Mouse (Mus musculus) CH12.LX (cell line): ENCODE measurements around the gene Defb36. TPM values are rescaled to one million over a fixed set of nuclear protein-coding genes. Genes with fewer than 3 reads are reported as not detected.

Source experiments
- DNase-seq: peaks from one replicate; pipeline ENCODE4 v3.0.0-alpha.2; 2013; ENCODE audit errors: extremely low read depth
- H3K27ac ChIP-seq: 2 replicates; pipeline ENCODE4 v1.5.1; 2012; ENCODE audit warnings: low read depth, mild to moderate bottlenecking, control low read depth, moderate library complexity; ENCODE audit not compliant: insufficient read depth
- H3K27me3 ChIP-seq: replicated peaks from 2 replicates; pipeline ENCODE3; 2012; ENCODE audit warnings: inconsistent platforms
- H3K36me3 ChIP-seq, 2 experiments: replicated peaks in 1 of 2; 2 replicates each; pipeline versions ENCODE3 to v1.6.1; 2012; ENCODE audit warnings: inconsistent platforms in 1 of 2, low read length in 1 of 2, mild to moderate bottlenecking in 1 of 2, mixed read lengths in 1 of 2, moderate library complexity in 1 of 2; ENCODE audit not compliant: control insufficient read depth in 1 of 2, insufficient read depth in 1 of 2
- H3K4me1 ChIP-seq, 2 experiments: 2 replicates each; pipeline ENCODE4 v1.6.1; 2012; ENCODE audit warnings: inconsistent platforms in 1 of 2, moderate library complexity in 1 of 2; ENCODE audit not compliant: insufficient read depth in 2 of 2, control insufficient read depth in 1 of 2
- H3K4me2 ChIP-seq: 2 replicates; pipeline ENCODE4 v1.6.1; 2012; ENCODE audit warnings: low read depth, mild to moderate bottlenecking, control low read depth; ENCODE audit not compliant: poor library complexity, insufficient read depth, severe bottlenecking
- H3K4me3 ChIP-seq, 3 experiments: fragments of 150-350 bp in 1 of 3; sonication (generic) in 1 of 3; replicated peaks in 1 of 3; 2 replicates each; pipeline versions ENCODE3 to v1.5.1; 2011 to 2012; ENCODE audit warnings: low read depth in 2 of 3, low read length in 2 of 3, mild to moderate bottlenecking in 2 of 3, moderate library complexity in 2 of 3, control low read depth in 1 of 3, improper control_type of control experiment in 1 of 3, inconsistent platforms in 1 of 3, mixed read lengths in 1 of 3; ENCODE audit not compliant: poor library complexity in 1 of 3
- H3K79me2 ChIP-seq: replicated peaks from 2 replicates; pipeline ENCODE4 v1.6.1; 2012; ENCODE audit warnings: mild to moderate bottlenecking, moderate library complexity; ENCODE audit not compliant: control insufficient read depth, poor library complexity, insufficient read depth, severe bottlenecking; ENCODE audit errors: extremely low read depth
- H3K9ac ChIP-seq: 2 replicates; pipeline ENCODE4 v1.6.1; 2012; ENCODE audit warnings: low read depth, mild to moderate bottlenecking, control low read depth, moderate library complexity; ENCODE audit not compliant: insufficient read depth
- H3K9me3 ChIP-seq: replicated peaks from 2 replicates; pipeline ENCODE3; 2012; ENCODE audit warnings: low read length, inconsistent platforms, mixed read lengths
- BHLHE40 ChIP-seq: IDR thresholded peaks from 2 replicates; pipeline ENCODE4 v1.6.1; 2011; ENCODE audit warnings: mild to moderate bottlenecking, low read depth, low read length, improper control_type of control experiment
- CHD2 ChIP-seq: IDR thresholded peaks from 2 replicates; pipeline ENCODE4 v1.6.1; 2011; ENCODE audit warnings: low read length, improper control_type of control experiment
- CTCF ChIP-seq, 2 experiments: IDR thresholded peaks in 1 of 2; conservative IDR thresholded peaks in 1 of 2; 2 replicates each; pipeline ENCODE4 v1.5.1; 2011 to 2012; ENCODE audit warnings: low read depth in 2 of 2, low read length in 2 of 2, improper control_type of control experiment in 1 of 2, inconsistent platforms in 1 of 2, mild to moderate bottlenecking in 1 of 2, moderate library complexity in 1 of 2
- EP300 ChIP-seq: IDR thresholded peaks from 2 replicates; pipeline ENCODE4 v1.6.1; 2011; ENCODE audit warnings: low read length, improper control_type of control experiment
- GABPA ChIP-seq: IDR thresholded peaks from 2 replicates; pipeline ENCODE4 v1.6.1; 2012; ENCODE audit warnings: low read depth, low read length, improper control_type of control experiment, inconsistent platforms; ENCODE audit not compliant: insufficient replicate concordance
- HCFC1 ChIP-seq: IDR thresholded peaks from 2 replicates; pipeline ENCODE4 v1.6.1; 2012; ENCODE audit warnings: low read depth, mild to moderate bottlenecking, inconsistent platforms, low read length, improper control_type of control experiment
- IRF4 ChIP-seq: IDR thresholded peaks from 2 replicates; pipeline ENCODE4 v1.6.1; 2014; ENCODE audit warnings: low read depth, mild to moderate bottlenecking, inconsistent platforms, low read length, improper control_type of control experiment
- MAX ChIP-seq: IDR thresholded peaks from 2 replicates; pipeline ENCODE4 v1.6.1; 2011; ENCODE audit warnings: low read length, improper control_type of control experiment
- MEF2A ChIP-seq: IDR thresholded peaks from 2 replicates; pipeline ENCODE4 v1.6.1; 2014; ENCODE audit warnings: low read depth, mild to moderate bottlenecking, inconsistent platforms, low read length, improper control_type of control experiment, borderline replicate concordance
- MXI1 ChIP-seq: IDR thresholded peaks from 2 replicates; pipeline ENCODE4 v1.6.1; 2011; ENCODE audit warnings: mild to moderate bottlenecking, low read depth, low read length, improper control_type of control experiment
- PAX5 ChIP-seq: IDR thresholded peaks from 2 replicates; pipeline ENCODE4 v1.6.1; 2012; ENCODE audit warnings: low read length, inconsistent platforms, mixed read lengths
- POLR2A ChIP-seq: IDR thresholded peaks from 2 replicates; pipeline ENCODE4 v1.6.1; 2011; ENCODE audit warnings: low read depth, mild to moderate bottlenecking, improper control_type of control experiment, low read length
- RAD21 ChIP-seq: IDR thresholded peaks from 2 replicates; pipeline ENCODE4 v1.6.1; 2011; ENCODE audit warnings: low read depth, mild to moderate bottlenecking, low read length, improper control_type of control experiment, moderate library complexity
- SIN3A ChIP-seq: IDR thresholded peaks from 2 replicates; pipeline ENCODE4 v1.6.1; 2012; ENCODE audit warnings: low read length, improper control_type of control experiment, inconsistent platforms
- TCF12 ChIP-seq: IDR thresholded peaks from 2 replicates; pipeline ENCODE4 v1.6.1; 2014; ENCODE audit warnings: low read depth, mild to moderate bottlenecking, inconsistent platforms, low read length, improper control_type of control experiment
- UBTF ChIP-seq: IDR thresholded peaks from 2 replicates; pipeline ENCODE4 v1.6.1; 2012; ENCODE audit warnings: low read depth, mild to moderate bottlenecking, inconsistent platforms, low read length, improper control_type of control experiment, moderate library complexity
- ZC3H11A ChIP-seq: IDR thresholded peaks from 2 replicates; pipeline ENCODE4 v1.6.1; 2012; ENCODE audit warnings: low read depth, mild to moderate bottlenecking, inconsistent platforms, low read length, improper control_type of control experiment
- ZKSCAN1 ChIP-seq: IDR thresholded peaks from 2 replicates; pipeline ENCODE4 v1.6.1; 2012; ENCODE audit warnings: low read depth, inconsistent platforms, low read length, improper control_type of control experiment, borderline replicate concordance
- ZNF384 ChIP-seq: IDR thresholded peaks from 2 replicates; pipeline ENCODE4 v1.6.1; 2012; ENCODE audit warnings: low read depth, low read length, improper control_type of control experiment, inconsistent platforms
- dilution Hi-C: fragments of 300-500 bp; cut with MboI; formaldehyde crosslinking; loops from 2 replicates; pipeline ENCODE4 v1.14.3; 2020; ENCODE audit warnings: low sequenced_read_pairs; ENCODE audit not compliant: extremely low pct_unique_long_range_greater_than_20kb, extremely low pct_ligation_motif_present
- in situ Hi-C: fragments of 300-500 bp; cut with MboI; formaldehyde crosslinking; loops from 3 replicates; pipeline ENCODE4 v1.14.3; 2019; ENCODE audit warnings: low sequenced_read_pairs, low pct_ligation_motif_present, low pct_unique_long_range_greater_than_20kb, mixed read lengths
- polyA plus RNA-seq: library from polyadenylated mRNA; unstranded; fragments of >175 nt; gene quantifications from 2 replicates; pipeline ENCODE4 v1.2.1, GENCODE M21; 2012; ENCODE audit warnings: low read depth; ENCODE audit not compliant: insufficient read length
- total RNA-seq, 2 experiments: library from RNA; depleted of rRNA; stranded (reverse); fragments of 300-350 nt in 1 of 2; fragments of >200 nt in 1 of 2; gene quantifications; 2 replicates each; pipeline ENCODE4 v1.2.3; 2012 to 2014

Gene Defb36
- total and polyA plus RNA-seq, 3 experiments: not detected

- H3K79me2 ChIP-seq: no peaks in the 10 kb centered on the region
- H3K36me3 ChIP-seq: no peaks in the 10 kb centered on the region
- H3K4me2 ChIP-seq: no peak overlapping the region
- H3K4me1 ChIP-seq: peaks cover 0 to 9% of the 10 kb centered on the region in 2 experiments; a peak in 2 of 4 replicates
- H3K4me3 ChIP-seq: no peak overlapping the region
- peak in 1 of 2 experiments; percentile 4; a peak in 1 of 4 replicates for TF ChIP-seq CTCF (conservative IDR thresholded peaks at IDR 0.05 in 1 of 2, IDR thresholded peaks at IDR 0.05 in 1 of 2; ENCODE audit: low read depth in 2 of 2, low read length in 2 of 2)
- no peak for TF ChIP-seq ZNF384
- no peak for DNase-seq
- no peak overlapping the region for H3K9ac ChIP-seq
- in situ Hi-C loops: loop anchor here (25.0 kb wide), 1 partner anchor 127 kb away; the partner anchor contains the start of gene Defb23
- no peak overlapping the region for H3K27ac ChIP-seq
- H3K9me3 ChIP-seq: no peaks in the 10 kb centered on the region
- dilution Hi-C loops: no loop called here
- H3K27me3 ChIP-seq: peaks cover 28% of the 10 kb centered on the region
Observed at GRCm38 (mm10) chr2:152589021-152589420, 15.1 kb upstream of the Defb36 start.

- DNase-seq: no peak
- Histone ChIP-seq H3K4me2 (0 out of 2 replicates have a peak within 1 kb of the TSS, but pooled peaks have one; percentile 14), H3K27ac (no peak within 1 kb of the TSS), H3K79me2 (no peaks in the 10 kb centered on the region), H3K4me3 (no peak within 1 kb of the TSS), H3K9me3 (peaks cover 9% of the 10 kb centered on the region), H3K27me3 (peaks cover 5% of the 10 kb centered on the region), H3K9ac (no peak within 1 kb of the TSS), H3K4me1 (peaks cover 3 to 7% of the 10 kb centered on the region in 2 experiments; a peak in 2 of 4 replicates), H3K36me3 (no peaks in the 10 kb centered on the region)
- dilution Hi-C loops: no loop called here
- in situ Hi-C loops: loop anchor here (25.0 kb wide), 1 partner anchor 137 kb away; the partner anchor contains the start of gene Defb23
- TF ChIP-seq PAX5: no peak
- no peak for TF ChIP-seq POLR2A
Observed at GRCm38 (mm10) chr2:152599299-152599698, 4.8 kb upstream of the Defb36 start, which contains the start of gene Defb45. TSS of gene Defb45 (minus strand) at chr2:152599399.

GRCm38 (mm10) chr2:152600076-152600475 lies 4.1 kb upstream of the Defb36 start:
- no peak for DNase-seq
- no peaks in the 10 kb centered on the region for H3K36me3 ChIP-seq
- H3K27me3 ChIP-seq: peaks cover 6% of the 10 kb centered on the region
- TF ChIP-seq MXI1 (no peak), TCF12 (no peak), ZKSCAN1 (no peak), UBTF (no peak), MAX (no peak), IRF4 (no peak), GABPA (no peak), RAD21 (no peak), EP300 (no peak), ZC3H11A (no peak), SIN3A (no peak), CHD2 (no peak), HCFC1 (no peak), MEF2A (no peak), BHLHE40 (no peak)
- TF ChIP-seq, all 38 proteins: peak for 0
- Histone ChIP-seq H3K4me2 (no peak overlapping the region), H3K79me2 (no peaks in the 10 kb centered on the region), H3K9me3 (peaks cover 9% of the 10 kb centered on the region), H3K9ac (no peak overlapping the region), H3K27ac (no peak overlapping the region), H3K4me3 (no peak overlapping the region), H3K4me1 (peaks cover 3 to 7% of the 10 kb centered on the region in 2 experiments; a peak in 2 of 4 replicates)
- dilution Hi-C loops (no loop called here), in situ Hi-C loops (no loop called here)
